8 mouse cellular contexts compared by ENCODE assay signal in genomic region chr6:125089521-125090321, GRCm38 (mm10). TPM values are rescaled to one million over a fixed set of nuclear protein-coding genes. Genes with fewer than 3 reads are reported as not detected.
DNase-seq lines count a peak whose midpoint lies in the region; ATAC-seq and TF ChIP-seq lines count a peak whose summit lies in the region.

No protein-coding gene starts in this region.

- H3K4me3 ChIP-seq in lung, adult 2 months (replicated peaks; ENCODE audit: extremely low read depth, low read depth, low read length), result peak overlapping the region; percentile 59
- H3K4me3 ChIP-seq in olfactory bulb, adult 2 months (ENCODE audit: insufficient read depth, low read depth, low read length), result peak overlapping the region; percentile 27; the same call in 1 of the 2 replicates

- TF ChIP-seq CTCF in lung, adult 2 months (IDR thresholded peaks at IDR 0.05; ENCODE audit: insufficient read depth, low read length), result no peak
- TF ChIP-seq CTCF in olfactory bulb, adult 2 months (IDR thresholded peaks at IDR 0.05; ENCODE audit: insufficient read depth, low read depth, low read length), result no peak

- WGBS in lung, adult 2 months, result 2% methylated on average over 14 of the region's 15 CpGs
- WGBS in olfactory bulb, adult 2 months, result 2% methylated on average over 15 of the region's 15 CpGs

- peak; percentile 89 for DNase-seq in Muller cell, postnatal 12 days (ENCODE audit: inconsistent ontology term)
- peak; percentile 92 for DNase-seq in cerebellum, adult 9-11 months
- DNase-seq in heart, postnatal 4 days, result peak; percentile 79
- peak; percentile 84 to 91 for DNase-seq in layer of hippocampus, adult 8-10 months (ENCODE audit: low spot score in 2 of 2)
- peak; percentile 67 for DNase-seq in lung, adult 2 months
- peak; percentile 76 to 87 for DNase-seq in thymus, postnatal 36 days

- peaks cover 7% of the 10 kb centered on the region for H3K4me1 ChIP-seq in lung, adult 2 months (ENCODE audit: control insufficient read depth, insufficient read depth, low read length)
- H3K4me1 ChIP-seq in olfactory bulb, adult 2 months (ENCODE audit: control insufficient read depth, insufficient read depth, low read length), result peaks cover 23% of the 10 kb centered on the region

- peak; percentile 48; the same call in 1 of the 2 replicates for TF ChIP-seq POLR2A in lung, adult 2 months (IDR thresholded peaks at IDR 0.05; ENCODE audit: borderline replicate concordance, extremely low read depth, low read depth, low read length)
- TF ChIP-seq POLR2A in olfactory bulb, adult 2 months (IDR thresholded peaks at IDR 0.05; ENCODE audit: insufficient read depth, low read depth, low read length), result no peak

- peak overlapping the region; percentile 97 for H3K27ac ChIP-seq in olfactory bulb, adult 2 months (ENCODE audit: insufficient read depth, low read depth, low read length)

- peak; percentile 76 for ATAC-seq in frontal cortex, adult (ENCODE audit: low TSS enrichment)

RNA-seq across cellular contexts. Expression of gene Chd4, which starts 6.1 kb away (rescaled TPM):
- 100 to 1,000 TPM; 202 to 210 TPM for total RNA-seq in heart, postnatal 4 days (2021)
- total RNA-seq in layer of hippocampus, adult 8-10 months (2022), result 100 to 1,000 TPM; 159 to 187 (median 175) TPM
- polyA plus RNA-seq in lung, adult 2 months (2012; rRNA removed), result 108 and 129 TPM in 2 replicates
- polyA plus RNA-seq in olfactory bulb, adult 2 months (2012; ENCODE audit: insufficient read depth, insufficient read length, low replicate concordance, missing spikeins), result 91.6 and 138 TPM in 2 replicates

RNA-seq across cellular contexts. Expression of gene Lpar5, which starts 22.0 kb away (rescaled TPM):
- not detected for total RNA-seq in heart, postnatal 4 days (2021)
- total RNA-seq in layer of hippocampus, adult 8-10 months (2022), result 1 to 10 TPM in 3 of 4 experiments, under 1 TPM in 1; 0.23 to 3.9 (median 1.9) TPM
- 6.5 and 13.9 TPM in 2 replicates for polyA plus RNA-seq in lung, adult 2 months (2012; rRNA removed)
- polyA plus RNA-seq in olfactory bulb, adult 2 months (2012; ENCODE audit: insufficient read depth, insufficient read length, low replicate concordance, missing spikeins), result not detected in 2 replicates

RNA-seq across cellular contexts. Expression of gene Acrbp, which starts 40.2 kb away (rescaled TPM):
- total RNA-seq in heart, postnatal 4 days (2021), result 1 to 10 TPM; 1.7 to 3.2 TPM
- total RNA-seq in layer of hippocampus, adult 8-10 months (2022), result 10 to 100 TPM; 12.8 to 20.9 (median 15.6) TPM
- 23.7 TPM in 2 replicates for polyA plus RNA-seq in lung, adult 2 months (2012; rRNA removed)
- not detected in 2 replicates for polyA plus RNA-seq in olfactory bulb, adult 2 months (2012; ENCODE audit: insufficient read depth, insufficient read length, low replicate concordance, missing spikeins)

RNA-seq across cellular contexts. Expression of gene Nop2, which starts 42.0 kb away (rescaled TPM):
- total RNA-seq in heart, postnatal 4 days (2021), result 10 to 100 TPM; 24.4 to 25.3 TPM
- 10 to 100 TPM; 33.0 to 33.9 (median 33.5) TPM for total RNA-seq in layer of hippocampus, adult 8-10 months (2022)
- 10.1 and 13.6 TPM in 2 replicates for polyA plus RNA-seq in lung, adult 2 months (2012; rRNA removed)
- not detected in 2 replicates for polyA plus RNA-seq in olfactory bulb, adult 2 months (2012; ENCODE audit: insufficient read depth, insufficient read length, low replicate concordance, missing spikeins)

RNA-seq across cellular contexts. Expression of gene Ing4, which starts 50.2 kb away (rescaled TPM):
- 10 to 100 TPM; 40.8 to 43.6 TPM for total RNA-seq in heart, postnatal 4 days (2021)
- 10 to 100 TPM; 50.1 to 63.5 (median 55.4) TPM for total RNA-seq in layer of hippocampus, adult 8-10 months (2022)
- 30.3 and 50.5 TPM in 2 replicates for polyA plus RNA-seq in lung, adult 2 months (2012; rRNA removed)
- polyA plus RNA-seq in olfactory bulb, adult 2 months (2012; ENCODE audit: insufficient read depth, insufficient read length, low replicate concordance, missing spikeins), result not detected in 2 replicates

Comparison
In these comparisons a context has a peak if more than half of its experiments do, and no peak if none do; other contexts are left out.
1. Peak in every context shown above with its lines: DNase-seq, ATAC-seq, H3K4me3 ChIP-seq and H3K27ac ChIP-seq.